ENCODE assay signal across 28 mouse cellular contexts in the genomic region with DNA sequence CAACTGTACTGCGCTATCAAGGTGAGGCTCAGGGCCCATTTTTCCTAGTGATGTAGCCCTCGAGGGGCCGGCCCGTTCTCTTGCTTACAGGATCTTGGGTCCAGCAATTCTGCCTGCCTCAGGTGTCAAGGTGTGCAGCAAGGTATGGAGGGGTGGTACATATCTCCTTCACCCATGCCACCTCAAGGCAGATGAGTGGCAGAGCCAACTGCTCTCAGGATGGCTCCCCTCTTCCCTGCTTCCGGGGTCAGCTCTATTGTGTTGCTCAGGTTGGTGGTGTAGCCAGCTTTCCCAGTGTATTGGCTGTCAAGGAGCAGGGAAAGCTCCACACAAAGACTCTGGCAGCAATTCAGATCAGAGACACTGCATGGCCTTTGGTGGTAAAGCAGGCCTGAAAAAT. TPM values are rescaled to one million over a fixed set of nuclear protein-coding genes. Genes with fewer than 3 reads are reported as not detected.
DNase-seq lines count a peak whose midpoint lies in the region; ATAC-seq lines count a peak whose summit lies in the region.
"Had no signal": no experiment of that assay in that cellular context is flagged by ENCODE, and none has a peak within 500 bp of the region (broad histone marks: within the 10 kb centered on the region; RNA-seq: fewer than 3 reads in every experiment).

No protein-coding gene starts in this region.

- H3K4me1 ChIP-seq in hindbrain, embryonic 11.5 days (replicated peaks; ENCODE audit: control insufficient read depth, insufficient read depth, low read length), result no peaks in the 10 kb centered on the region
- no peaks in the 10 kb centered on the region for H3K4me1 ChIP-seq in hindbrain, embryonic 12.5 days
- no peaks in the 10 kb centered on the region for H3K4me1 ChIP-seq in neural tube, embryonic 12.5 days
- H3K4me1 ChIP-seq: embryonic facial prominence, embryonic 10.5 days; embryonic facial prominence, embryonic 12.5 days; forebrain, embryonic 13.5 days; forebrain, embryonic 15.5 days had no signal

- H3K4me3 ChIP-seq in hindbrain, embryonic 11.5 days (ENCODE audit: low read depth, low read length), result no peak overlapping the region
- no peak overlapping the region for H3K4me3 ChIP-seq in hindbrain, embryonic 12.5 days
- no peak overlapping the region for H3K4me3 ChIP-seq in neural tube, embryonic 12.5 days
- H3K4me3 ChIP-seq: embryonic facial prominence, embryonic 10.5 days; embryonic facial prominence, embryonic 12.5 days; forebrain, embryonic 13.5 days; forebrain, embryonic 15.5 days had no signal

- DNase-seq in heart, adult 11 months, result peak; percentile 70
- no peak for DNase-seq in heart, adult 18-20 months
- DNase-seq in hindbrain, embryonic 11.5 days (ENCODE audit: low spot score), result no peak
- no peak for DNase-seq in neural tube, embryonic 10.5 days (ENCODE audit: extremely low spot score, low spot score)
- DNase-seq: adrenal gland, adult 8-10 months; adrenal gland, postnatal 14 days; adrenal gland, postnatal 36 days; B cell, adult 2 months; cerebellum, adult 11-12 months; cerebellum, adult 2 months; cerebellum, adult 9-10 months; cerebellum, postnatal 10 days; cerebellum, postnatal 25 days had no signal

- 91% methylated on average over 5 of the region's 5 CpGs for WGBS in hindbrain, embryonic 11.5 days
- 87% methylated on average over 5 of the region's 5 CpGs for WGBS in hindbrain, embryonic 12.5 days
- WGBS in neural tube, embryonic 12.5 days, result 91% methylated on average over 5 of the region's 5 CpGs

- H3K9me3 ChIP-seq in hindbrain, embryonic 11.5 days (ENCODE audit: control insufficient read depth, low read length), result no peaks in the 10 kb centered on the region
- no peaks in the 10 kb centered on the region for H3K9me3 ChIP-seq in hindbrain, embryonic 12.5 days (replicated peaks)
- no peaks in the 10 kb centered on the region for H3K9me3 ChIP-seq in neural tube, embryonic 12.5 days
- H3K9me3 ChIP-seq: embryonic facial prominence, embryonic 10.5 days; embryonic facial prominence, embryonic 12.5 days; forebrain, embryonic 13.5 days; forebrain, embryonic 15.5 days had no signal

- no peak overlapping the region for H3K4me2 ChIP-seq in hindbrain, embryonic 11.5 days (replicated peaks; ENCODE audit: low read depth, low read length)
- H3K4me2 ChIP-seq in hindbrain, embryonic 12.5 days (replicated peaks), result no peak overlapping the region
- no peak overlapping the region for H3K4me2 ChIP-seq in neural tube, embryonic 12.5 days (replicated peaks)
- H3K4me2 ChIP-seq: embryonic facial prominence, embryonic 12.5 days; forebrain, embryonic 13.5 days; forebrain, embryonic 15.5 days had no signal

- H3K36me3 ChIP-seq in hindbrain, embryonic 11.5 days (ENCODE audit: control insufficient read depth, insufficient read depth, low read length), result no peaks in the 10 kb centered on the region
- H3K36me3 ChIP-seq in hindbrain, embryonic 12.5 days, result no peaks in the 10 kb centered on the region
- no peaks in the 10 kb centered on the region for H3K36me3 ChIP-seq in neural tube, embryonic 12.5 days
- H3K36me3 ChIP-seq: embryonic facial prominence, embryonic 10.5 days; embryonic facial prominence, embryonic 12.5 days; forebrain, embryonic 15.5 days; G1E had no signal

- no peak overlapping the region for H3K27ac ChIP-seq in hindbrain, embryonic 11.5 days (ENCODE audit: low read depth, low read length)
- no peak overlapping the region for H3K27ac ChIP-seq in hindbrain, embryonic 12.5 days
- H3K27ac ChIP-seq in neural tube, embryonic 12.5 days, result no peak overlapping the region
- H3K27ac ChIP-seq: embryonic facial prominence, embryonic 10.5 days; embryonic facial prominence, embryonic 12.5 days; forebrain, embryonic 13.5 days; forebrain, embryonic 15.5 days had no signal

- ATAC-seq in hindbrain, embryonic 11.5 days (ENCODE audit: low FRiP score), result 0 out of 2 replicates have a peak, but pooled peaks have one; percentile 12
- ATAC-seq in hindbrain, embryonic 12.5 days (ENCODE audit: low FRiP score), result no peak
- 0 out of 2 replicates have a peak, but pooled peaks have one; percentile 21 for ATAC-seq in neural tube, embryonic 12.5 days (ENCODE audit: low FRiP score, low read depth)
- ATAC-seq: activated CD4-positive, CD25-positive, alpha-beta regulatory T cell, adult 4 months; CD4-positive, CD25-positive, alpha-beta regulatory T cell, adult 4 months; forebrain, embryonic 13.5 days; forebrain, embryonic 15.5 days; Patski had no signal

- H3K27me3 ChIP-seq in hindbrain, embryonic 11.5 days (ENCODE audit: control insufficient read depth, insufficient read depth, low read length), result no peaks in the 10 kb centered on the region
- no peaks in the 10 kb centered on the region for H3K27me3 ChIP-seq in hindbrain, embryonic 12.5 days
- no peaks in the 10 kb centered on the region for H3K27me3 ChIP-seq in neural tube, embryonic 12.5 days (replicated peaks)
- H3K27me3 ChIP-seq: CH12.LX; embryonic facial prominence, embryonic 12.5 days; forebrain, embryonic 13.5 days; forebrain, embryonic 15.5 days; Patski had no signal

- no peak overlapping the region for H3K9ac ChIP-seq in hindbrain, embryonic 11.5 days (ENCODE audit: low read depth, low read length)
- H3K9ac ChIP-seq in hindbrain, embryonic 12.5 days, result no peak overlapping the region
- H3K9ac ChIP-seq in neural tube, embryonic 12.5 days, result no peak overlapping the region
- H3K9ac ChIP-seq: embryonic facial prominence, embryonic 12.5 days; forebrain, embryonic 13.5 days; forebrain, embryonic 15.5 days had no signal

RNA-seq across cellular contexts. Expression of a gene that starts 20.7 kb away (rescaled TPM):
- not detected for total RNA-seq in heart, adult 18-20 months (2021)
- not detected in 2 replicates for polyA plus RNA-seq in hindbrain, embryonic 11.5 days (2014; fragmentation: Nextera tagmentation; extraction: Ambion mirVana)
- not detected in 2 replicates for polyA plus RNA-seq in hindbrain, embryonic 12.5 days (2016; fragmentation: Nextera tagmentation; extraction: Ambion mirVana)
- not detected in 2 replicates for polyA plus RNA-seq in neural tube, embryonic 12.5 days (2016; fragmentation: Nextera tagmentation; extraction: Ambion mirVana)
- total RNA-seq: adrenal gland, adult 18-20 months; adrenal gland, adult 8-10 months; adrenal gland, postnatal 14 days; adrenal gland, postnatal 36 days; CH12.LX; G1E had no signal
- polyA plus RNA-seq: activated CD4-positive, CD25-positive, alpha-beta regulatory T cell, adult 4 months; CD4-positive, CD25-positive, alpha-beta regulatory T cell, adult 4 months; cerebellum, adult 2 months; cortical plate, adult 2 months; embryonic facial prominence, embryonic 10.5 days; embryonic facial prominence, embryonic 12.5 days; embryonic facial prominence, embryonic 14.5 days; forebrain, embryonic 11.5 days; forebrain, embryonic 13.5 days; forebrain, embryonic 15.5 days; G1E; Patski had no signal

RNA-seq across cellular contexts. Expression of a gene that starts 29.2 kb away (rescaled TPM):
- not detected for total RNA-seq in heart, adult 18-20 months (2021)
- polyA plus RNA-seq in hindbrain, embryonic 11.5 days (2014; fragmentation: Nextera tagmentation; extraction: Ambion mirVana), result not detected in 2 replicates
- polyA plus RNA-seq in hindbrain, embryonic 12.5 days (2016; fragmentation: Nextera tagmentation; extraction: Ambion mirVana), result not detected in 2 replicates
- not detected in 2 replicates for polyA plus RNA-seq in neural tube, embryonic 12.5 days (2016; fragmentation: Nextera tagmentation; extraction: Ambion mirVana)
- total RNA-seq: adrenal gland, adult 18-20 months; adrenal gland, adult 8-10 months; adrenal gland, postnatal 14 days; adrenal gland, postnatal 36 days; CH12.LX had no signal
- polyA plus RNA-seq: activated CD4-positive, CD25-positive, alpha-beta regulatory T cell, adult 4 months; CD4-positive, CD25-positive, alpha-beta regulatory T cell, adult 4 months; cerebellum, adult 2 months; cortical plate, adult 2 months; embryonic facial prominence, embryonic 10.5 days; embryonic facial prominence, embryonic 12.5 days; embryonic facial prominence, embryonic 14.5 days; forebrain, embryonic 11.5 days; forebrain, embryonic 13.5 days; forebrain, embryonic 15.5 days; G1E; Patski had no signal

RNA-seq across cellular contexts. Expression of a gene that starts 37.7 kb away (rescaled TPM):
- total RNA-seq in heart, adult 18-20 months (2021), result not detected
- not detected in 2 replicates for polyA plus RNA-seq in hindbrain, embryonic 11.5 days (2014; fragmentation: Nextera tagmentation; extraction: Ambion mirVana)
- not detected in 2 replicates for polyA plus RNA-seq in hindbrain, embryonic 12.5 days (2016; fragmentation: Nextera tagmentation; extraction: Ambion mirVana)
- not detected in 2 replicates for polyA plus RNA-seq in neural tube, embryonic 12.5 days (2016; fragmentation: Nextera tagmentation; extraction: Ambion mirVana)
- total RNA-seq: adrenal gland, adult 18-20 months; adrenal gland, adult 8-10 months; adrenal gland, postnatal 14 days; adrenal gland, postnatal 36 days; CH12.LX had no signal
- polyA plus RNA-seq: activated CD4-positive, CD25-positive, alpha-beta regulatory T cell, adult 4 months; CD4-positive, CD25-positive, alpha-beta regulatory T cell, adult 4 months; cerebellum, adult 2 months; cortical plate, adult 2 months; embryonic facial prominence, embryonic 10.5 days; embryonic facial prominence, embryonic 12.5 days; embryonic facial prominence, embryonic 14.5 days; forebrain, embryonic 11.5 days; forebrain, embryonic 13.5 days; forebrain, embryonic 15.5 days; G1E; Patski had no signal

RNA-seq across cellular contexts. Expression of a gene that starts 46.2 kb away (rescaled TPM):
- not detected for total RNA-seq in heart, adult 18-20 months (2021)
- polyA plus RNA-seq in hindbrain, embryonic 11.5 days (2014; fragmentation: Nextera tagmentation; extraction: Ambion mirVana), result not detected in 2 replicates
- polyA plus RNA-seq in hindbrain, embryonic 12.5 days (2016; fragmentation: Nextera tagmentation; extraction: Ambion mirVana), result not detected in 2 replicates
- polyA plus RNA-seq in neural tube, embryonic 12.5 days (2016; fragmentation: Nextera tagmentation; extraction: Ambion mirVana), result not detected in 2 replicates
- total RNA-seq: adrenal gland, adult 18-20 months; adrenal gland, adult 8-10 months; adrenal gland, postnatal 14 days; adrenal gland, postnatal 36 days; CH12.LX; G1E had no signal
- polyA plus RNA-seq: activated CD4-positive, CD25-positive, alpha-beta regulatory T cell, adult 4 months; CD4-positive, CD25-positive, alpha-beta regulatory T cell, adult 4 months; cerebellum, adult 2 months; cortical plate, adult 2 months; embryonic facial prominence, embryonic 10.5 days; embryonic facial prominence, embryonic 12.5 days; embryonic facial prominence, embryonic 14.5 days; forebrain, embryonic 11.5 days; forebrain, embryonic 13.5 days; forebrain, embryonic 15.5 days; G1E; Patski had no signal

RNA-seq across cellular contexts. Expression of a gene that starts 54.7 kb away (rescaled TPM):
- not detected for total RNA-seq in heart, adult 18-20 months (2021)
- not detected in 2 replicates for polyA plus RNA-seq in hindbrain, embryonic 11.5 days (2014; fragmentation: Nextera tagmentation; extraction: Ambion mirVana)
- polyA plus RNA-seq in hindbrain, embryonic 12.5 days (2016; fragmentation: Nextera tagmentation; extraction: Ambion mirVana), result not detected in 2 replicates
- polyA plus RNA-seq in neural tube, embryonic 12.5 days (2016; fragmentation: Nextera tagmentation; extraction: Ambion mirVana), result not detected in 2 replicates
- total RNA-seq: adrenal gland, adult 18-20 months; adrenal gland, adult 8-10 months; adrenal gland, postnatal 14 days; adrenal gland, postnatal 36 days; CH12.LX; G1E had no signal
- polyA plus RNA-seq: activated CD4-positive, CD25-positive, alpha-beta regulatory T cell, adult 4 months; CD4-positive, CD25-positive, alpha-beta regulatory T cell, adult 4 months; cerebellum, adult 2 months; cortical plate, adult 2 months; embryonic facial prominence, embryonic 10.5 days; embryonic facial prominence, embryonic 12.5 days; embryonic facial prominence, embryonic 14.5 days; forebrain, embryonic 11.5 days; forebrain, embryonic 13.5 days; forebrain, embryonic 15.5 days; G1E; Patski had no signal
